Mouse (Mus musculus): ENCODE measurements at regions not wholly inside any gene's neighbourhood (a gene's known extent, or its start where the extent isn't known, plus 50 kb on each side); places are given as distances from the start of the nearest gene placed in this dataset.

- no peak for TF ChIP-seq CTCF (IDR thresholded peaks at IDR 0.05; ENCODE audit: low read depth)
- no peak for TF ChIP-seq EP300 (IDR thresholded peaks at IDR 0.05; ENCODE audit: low read depth)
These were observed 609.7 kb downstream of the Efna5 start for GRCm38 (mm10) chr17:62271399-62271798.

All from liver, postnatal 0 days (tissue).